30 mouse cellular contexts compared by ENCODE assay signal in the genomic region with DNA sequence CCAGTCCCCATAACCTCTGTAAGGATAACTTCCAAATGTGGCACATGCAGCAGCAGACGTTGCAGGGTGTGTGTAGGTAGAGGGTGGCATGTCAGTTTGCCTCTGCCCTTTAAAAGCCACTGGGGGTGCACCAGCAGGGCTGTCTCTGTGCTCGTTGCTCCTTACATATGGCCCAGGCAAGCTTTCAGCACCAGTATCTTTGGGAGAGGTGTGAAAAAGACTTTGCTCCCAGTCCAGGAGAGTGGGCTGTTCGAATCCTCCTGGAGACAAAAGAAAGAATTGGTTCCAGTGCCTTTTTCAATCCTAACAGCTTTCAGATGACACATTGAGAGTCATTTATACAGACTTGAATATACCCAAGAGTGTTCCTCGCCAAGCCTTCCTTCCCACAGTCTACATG.
DNase-seq lines count a peak whose midpoint lies in the region; ATAC-seq lines count a peak whose summit lies in the region.
"Had no signal": no experiment of that assay in that cellular context is flagged by ENCODE, and none has a peak within 500 bp of the region (broad histone marks: within the 10 kb centered on the region; RNA-seq: fewer than 3 reads in every experiment).

No protein-coding gene starts in this region.

- intact Hi-C loops in left cerebral cortex, postnatal 14 days (cut with DNase I), result no loop called here

- no peaks in the 10 kb centered on the region for H3K27me3 ChIP-seq in forebrain, embryonic 13.5 days
- H3K27me3 ChIP-seq: CH12.LX; heart, embryonic 12.5 days; intestine, embryonic 15.5 days; limb, embryonic 13.5 days; liver, embryonic 12.5 days; midbrain, embryonic 12.5 days; neural tube, embryonic 12.5 days had no signal

- no peaks in the 10 kb centered on the region for H3K4me1 ChIP-seq in forebrain, embryonic 13.5 days
- H3K4me1 ChIP-seq: forebrain, embryonic 10.5 days; heart, embryonic 12.5 days; hindbrain, embryonic 10.5 days; intestine, embryonic 15.5 days; limb, embryonic 13.5 days; liver, embryonic 12.5 days; midbrain, embryonic 12.5 days; neural tube, embryonic 12.5 days had no signal

- no peaks in the 10 kb centered on the region for H3K9me3 ChIP-seq in forebrain, embryonic 13.5 days (replicated peaks)
- H3K9me3 ChIP-seq: forebrain, embryonic 10.5 days; heart, embryonic 12.5 days; hindbrain, embryonic 10.5 days; intestine, embryonic 15.5 days; limb, embryonic 13.5 days; liver, embryonic 12.5 days; midbrain, embryonic 12.5 days; neural tube, embryonic 12.5 days had no signal

- no peak overlapping the region for H3K4me2 ChIP-seq in forebrain, embryonic 13.5 days
- H3K4me2 ChIP-seq: heart, embryonic 12.5 days; intestine, embryonic 15.5 days; limb, embryonic 13.5 days; liver, embryonic 12.5 days; midbrain, embryonic 12.5 days; neural tube, embryonic 12.5 days had no signal

- H3K27ac ChIP-seq in forebrain, embryonic 13.5 days, result no peak overlapping the region
- H3K27ac ChIP-seq: forebrain, embryonic 10.5 days; hindbrain, embryonic 10.5 days; intestine, embryonic 15.5 days; limb, embryonic 13.5 days; liver, embryonic 12.5 days; midbrain, embryonic 12.5 days; neural tube, embryonic 12.5 days; stomach, postnatal 0 days had no signal

- 78% methylated on average over 4 of the region's 4 CpGs for WGBS in forebrain, embryonic 13.5 days

- no peak overlapping the region for H3K9ac ChIP-seq in forebrain, embryonic 13.5 days
- H3K9ac ChIP-seq: heart, embryonic 12.5 days; intestine, embryonic 15.5 days; limb, embryonic 13.5 days; liver, embryonic 12.5 days; midbrain, embryonic 12.5 days; neural tube, embryonic 12.5 days had no signal

- H3K4me3 ChIP-seq in forebrain, embryonic 13.5 days, result no peak overlapping the region
- H3K4me3 ChIP-seq: forebrain, embryonic 10.5 days; heart, embryonic 12.5 days; hindbrain, embryonic 10.5 days; intestine, embryonic 15.5 days; limb, embryonic 13.5 days; liver, embryonic 12.5 days; midbrain, embryonic 12.5 days; neural tube, embryonic 12.5 days had no signal

- no peak for ATAC-seq in forebrain, embryonic 13.5 days
- ATAC-seq: hindbrain, embryonic 16.5 days; intestine, embryonic 15.5 days; liver, embryonic 12.5 days; Patski had no signal

- H3K36me3 ChIP-seq in forebrain, embryonic 13.5 days (ENCODE audit: poor library complexity, severe bottlenecking), result no peaks in the 10 kb centered on the region
- H3K36me3 ChIP-seq: forebrain, embryonic 10.5 days; G1E; heart, embryonic 12.5 days; hindbrain, embryonic 10.5 days; intestine, embryonic 15.5 days; limb, embryonic 13.5 days; liver, embryonic 12.5 days; midbrain, embryonic 12.5 days; neural tube, embryonic 12.5 days had no signal

- peak; percentile 75 for DNase-seq in brain, adult 2 months (ENCODE audit: low read depth, low spot score)
- peak; percentile 45 to 46 for DNase-seq in frontal cortex, adult 2 months (ENCODE audit: extremely low spot score in 1 of 2, low spot score in 1 of 2)
- peak; percentile 4 to 41 for DNase-seq in left cerebral cortex, postnatal 14 days (ENCODE audit: low spot score in 2 of 2)
- DNase-seq in right cerebral cortex, postnatal 25 days, result peak; percentile 25
- DNase-seq in gastrocnemius, adult 18-20 months (ENCODE audit: low spot score), result no peak
- no peak for DNase-seq in yolk sac, embryonic 10.5 days (ENCODE audit: low spot score)
- DNase-seq: adrenal gland, adult 8-10 months; B cell, adult 2 months; cerebellum, adult 18-20 months; cerebellum, postnatal 14 days; heart, adult 18-20 months; heart, postnatal 10 days; kidney, adult 8-10 months; kidney, postnatal 14 days; layer of hippocampus, postnatal 36 days; lung, adult 2 months had no signal

Comparison
In these comparisons a context has a peak if more than half of its experiments do, and no peak if none do; other contexts are left out.
1. DNase-seq: peak in brain, adult 2 months (single experiment), frontal cortex, adult 2 months (2 of 2), left cerebral cortex, postnatal 14 days (2 of 2) and right cerebral cortex, postnatal 25 days (single experiment); none in gastrocnemius, adult 18-20 months (single experiment) and yolk sac, embryonic 10.5 days (single experiment).